Mouse (Mus musculus) urinary bladder, postnatal 10 days (tissue): Measurements from ENCODE around the gene Olfr1330.
"Not testable (repeated sequence)": the region's sequence is repeated elsewhere in the genome, so short reads cannot be mapped to it uniquely, and the experiment has no call there.

Experiments used
- DNase-seq: peaks from one replicate; pipeline ENCODE4 v3.0.0; 2022; ENCODE audit warnings: low spot score

Gene Olfr1330

GRCm38 (mm10) chr4:118888297-118888696 lies at the start of gene Olfr1330:
Gene Olfr1330, plus strand, starts transcription at chr4:118888597.
- no peak for DNase-seq

GRCm38 (mm10) chr4:118861791-118862190 lies 26.6 kb upstream of the Olfr1330 start:
- no peak for DNase-seq

GRCm38 (mm10) chr4:118862704-118863103 lies 25.7 kb upstream of the Olfr1330 start:
- DNase-seq: no peak

- no peak for DNase-seq
Measured at GRCm38 (mm10) chr4:118864349-118864748, 24.0 kb upstream of the Olfr1330 start, which contains the start of gene Olfr1331. Gene Olfr1331, plus strand, starts transcription at chr4:118864649.

- DNase-seq: no peak
Measured at GRCm38 (mm10) chr4:118867566-118867965, 20.8 kb upstream of the Olfr1330 start.

GRCm38 (mm10) chr4:118901981-118902380 lies 13.6 kb downstream of the Olfr1330 start:
- DNase-seq: no peak

- DNase-seq: not testable (repeated sequence)
Measured at GRCm38 (mm10) chr4:118917365-118917764, 29.0 kb downstream of the Olfr1330 start, which contains the start of gene Olfr1329. Gene Olfr1329, minus strand, starts transcription at chr4:118917465.

GRCm38 (mm10) chr4:118931326-118931725 lies 42.9 kb downstream of the Olfr1330 start:
- DNase-seq: not testable (repeated sequence)

GRCm38 (mm10) chr4:118938512-118938911 lies 50.1 kb downstream of the Olfr1330 start, which contains the start of gene Olfr1328:
Gene Olfr1328, minus strand, starts transcription at chr4:118938612.
- no peak for DNase-seq
